Mouse (Mus musculus) kidney, embryonic 16.5 days (tissue): ENCODE measurements at regions not wholly inside any gene's neighbourhood (a gene's known extent, or its start where the extent isn't known, plus 50 kb on each side); places are given as distances from the start of the nearest gene placed in this dataset.

Experiments
- ATAC-seq: fragments of 200-750 bp; cut with Nextera tagmentation; 2 replicates; pipeline ENCODE4 v1.8.0; 2017; ENCODE audit warnings: moderate TSS enrichment; ENCODE audit not compliant: low FRiP score, low TSS enrichment
- H3K27ac ChIP-seq: fragments of 300-500 bp; sonication (generic); 2 replicates; pipeline ENCODE4 v1.5.1; 2014; ENCODE audit warnings: low read length
- H3K27me3 ChIP-seq: fragments of 300-500 bp; sonication (generic); 2 replicates; pipeline ENCODE4 v1.6.1; 2014; ENCODE audit warnings: low read length, control low read depth, mixed read lengths; ENCODE audit not compliant: insufficient read depth
- H3K36me3 ChIP-seq: fragments of 300-500 bp; sonication (generic); 2 replicates; pipeline ENCODE4 v1.6.1; 2014; ENCODE audit warnings: low read length, control low read depth, mixed read lengths; ENCODE audit not compliant: insufficient read depth
- H3K4me1 ChIP-seq: fragments of 300-500 bp; sonication (generic); 2 replicates; pipeline ENCODE4 v1.6.1; 2014; ENCODE audit warnings: low read length, control low read depth, mixed read lengths; ENCODE audit not compliant: insufficient read depth
- H3K4me2 ChIP-seq: fragments of 300-500 bp; sonication (generic); replicated peaks from 2 replicates; pipeline ENCODE4 v1.6.1; 2014; ENCODE audit warnings: low read depth, low read length
- H3K4me3 ChIP-seq: fragments of 300-500 bp; sonication (generic); 2 replicates; pipeline ENCODE4 v1.5.1; 2014; ENCODE audit warnings: mild to moderate bottlenecking, low read length
- H3K9ac ChIP-seq: fragments of 300-500 bp; sonication (generic); replicated peaks from 2 replicates; pipeline ENCODE4 v1.6.1; 2014; ENCODE audit warnings: low read length
- H3K9me3 ChIP-seq: fragments of 300-500 bp; sonication (generic); 2 replicates; pipeline ENCODE4 v1.6.1; 2016; ENCODE audit warnings: low read length, control low read depth
- WGBS: fragments of 180-500 bp; shearing (Covaris S2); extraction: QIAGEN DNeasy Blood & Tissue Kit; methylation state at CpG from one replicate; pipeline ENCODE4 v1.1.7; 2014; 5-methylcytosine and 5-hydroxymethylcytosine counted together

GRCm38 (mm10) chr8:78877423-78877822 is 56.5 kb upstream of the Lsm6 start:
- H3K27me3 ChIP-seq = no peaks in the 10 kb centered on the region
- H3K9ac ChIP-seq = no peak overlapping the region
- WGBS = 68% methylated on average over 3 of the region's 3 CpGs
- no peaks in the 10 kb centered on the region for H3K36me3 ChIP-seq
- H3K9me3 ChIP-seq = no peaks in the 10 kb centered on the region
- no peak for ATAC-seq
- H3K4me1 ChIP-seq = no peaks in the 10 kb centered on the region; the same call in 1 of the 2 replicates
- H3K4me3 ChIP-seq = no peak overlapping the region
- no peak overlapping the region for H3K4me2 ChIP-seq
- no peak overlapping the region for H3K27ac ChIP-seq

GRCm38 (mm10) chr8:78889708-78890107 is 68.8 kb upstream of the Lsm6 start:
- WGBS = 80% methylated on average over 6 of the region's 6 CpGs
- Histone ChIP-seq H3K36me3 (no peaks in the 10 kb centered on the region), H3K9ac (no peak overlapping the region), H3K27ac (no peak overlapping the region), H3K27me3 (no peaks in the 10 kb centered on the region), H3K4me2 (no peak overlapping the region), H3K4me3 (no peak overlapping the region), H3K9me3 (no peaks in the 10 kb centered on the region), H3K4me1 (no peaks in the 10 kb centered on the region)
- no peak for ATAC-seq

- ATAC-seq = no peak
- no peak overlapping the region for H3K4me2 ChIP-seq
- H3K9ac ChIP-seq = no peak overlapping the region
- H3K9me3 ChIP-seq = no peaks in the 10 kb centered on the region
- H3K4me1 ChIP-seq = no peaks in the 10 kb centered on the region
- WGBS = 77% methylated on average over 4 of the region's 4 CpGs
- no peak overlapping the region for H3K27ac ChIP-seq
- H3K27me3 ChIP-seq = no peaks in the 10 kb centered on the region
- no peaks in the 10 kb centered on the region for H3K36me3 ChIP-seq
- H3K4me3 ChIP-seq = no peak overlapping the region
Observed at GRCm38 (mm10) chr8:78890571-78890970, 69.6 kb upstream of the Lsm6 start.

GRCm38 (mm10) chr8:78899887-78900286 is 78.9 kb upstream of the Lsm6 start:
- Histone ChIP-seq H3K4me3 (no peak overlapping the region), H3K9ac (no peak overlapping the region), H3K4me1 (no peaks in the 10 kb centered on the region), H3K36me3 (no peaks in the 10 kb centered on the region), H3K4me2 (no peak overlapping the region), H3K27ac (no peak overlapping the region), H3K9me3 (no peaks in the 10 kb centered on the region), H3K27me3 (no peaks in the 10 kb centered on the region)
- WGBS = 33% methylated on average over 7 of the region's 7 CpGs
- ATAC-seq = peak; percentile 67

- Histone ChIP-seq H3K27ac (no peak overlapping the region), H3K9me3 (no peaks in the 10 kb centered on the region), H3K36me3 (no peaks in the 10 kb centered on the region), H3K4me3 (no peak overlapping the region), H3K4me2 (no peak overlapping the region), H3K9ac (no peak overlapping the region), H3K4me1 (no peaks in the 10 kb centered on the region), H3K27me3 (no peaks in the 10 kb centered on the region)
- no peak for ATAC-seq
- 86% methylated on average over 1 of the region's 1 CpGs for WGBS
Observed at GRCm38 (mm10) chr8:78903034-78903433, 82.1 kb upstream of the Lsm6 start.

GRCm38 (mm10) chr8:78907918-78908317 is 87.0 kb upstream of the Lsm6 start:
- Histone ChIP-seq H3K4me1 (0 out of 2 replicates have a peak, but pooled peaks cover 4% of the 10 kb centered on the region), H3K36me3 (no peaks in the 10 kb centered on the region), H3K9ac (no peak overlapping the region), H3K27ac (no peak overlapping the region), H3K27me3 (no peaks in the 10 kb centered on the region), H3K4me3 (no peak overlapping the region), H3K4me2 (no peak overlapping the region), H3K9me3 (no peaks in the 10 kb centered on the region)
- no peak for ATAC-seq
- 61% methylated on average over 1 of the region's 1 CpGs for WGBS

- Histone ChIP-seq H3K27ac (no peak overlapping the region), H3K27me3 (no peaks in the 10 kb centered on the region), H3K4me2 (0 out of 2 replicates have a peak overlapping the region, but pooled peaks have one; percentile 21), H3K9ac (no peak overlapping the region), H3K36me3 (no peaks in the 10 kb centered on the region), H3K4me3 (no peak overlapping the region), H3K9me3 (no peaks in the 10 kb centered on the region), H3K4me1 (0 out of 2 replicates have a peak, but pooled peaks cover 4% of the 10 kb centered on the region)
- peak; percentile 82 for ATAC-seq
- WGBS = 46% methylated on average over 11 of the region's 11 CpGs
Observed at GRCm38 (mm10) chr8:78911288-78911873, 90.4 kb upstream of the Lsm6 start.

GRCm38 (mm10) chr8:78912470-78912869 is 91.5 kb upstream of the Lsm6 start:
- Histone ChIP-seq H3K4me3 (no peak overlapping the region), H3K9me3 (no peaks in the 10 kb centered on the region), H3K36me3 (no peaks in the 10 kb centered on the region), H3K4me2 (no peak overlapping the region), H3K9ac (no peak overlapping the region), H3K27ac (no peak overlapping the region), H3K4me1 (0 out of 2 replicates have a peak, but pooled peaks cover 4% of the 10 kb centered on the region), H3K27me3 (no peaks in the 10 kb centered on the region)
- ATAC-seq = no peak
- WGBS = 59% methylated on average over 5 of the region's 5 CpGs

GRCm38 (mm10) chr8:78913823-78914222 is 92.9 kb upstream of the Lsm6 start:
- H3K36me3 ChIP-seq = no peaks in the 10 kb centered on the region
- H3K4me1 ChIP-seq = 0 out of 2 replicates have a peak, but pooled peaks cover 4% of the 10 kb centered on the region
- H3K4me2 ChIP-seq = no peak overlapping the region
- H3K27ac ChIP-seq = no peak overlapping the region
- ATAC-seq = no peak
- no peak overlapping the region for H3K9ac ChIP-seq
- no peak overlapping the region for H3K4me3 ChIP-seq
- no peaks in the 10 kb centered on the region for H3K9me3 ChIP-seq
- WGBS = 89% methylated on average over 5 of the region's 5 CpGs
- H3K27me3 ChIP-seq = no peaks in the 10 kb centered on the region

GRCm38 (mm10) chr8:78930610-78931397 is 97.4 kb upstream of the Zfp827 start:
- no peaks in the 10 kb centered on the region for H3K36me3 ChIP-seq
- H3K9me3 ChIP-seq = no peaks in the 10 kb centered on the region
- no peak for ATAC-seq

More at GRCm38 (mm10) chr8:78930610-78931397, 97.4 kb upstream of the Zfp827 start:
- Histone ChIP-seq H3K27ac (no peak overlapping the region), H3K4me1 (no peaks in the 10 kb centered on the region), H3K4me2 (no peak overlapping the region), H3K4me3 (no peak overlapping the region), H3K9ac (no peak overlapping the region), H3K27me3 (no peaks in the 10 kb centered on the region)
- 53% methylated on average over 9 of the region's 9 CpGs for WGBS
